Mouse (Mus musculus): ENCODE data around the gene Arf1.

DNA sequence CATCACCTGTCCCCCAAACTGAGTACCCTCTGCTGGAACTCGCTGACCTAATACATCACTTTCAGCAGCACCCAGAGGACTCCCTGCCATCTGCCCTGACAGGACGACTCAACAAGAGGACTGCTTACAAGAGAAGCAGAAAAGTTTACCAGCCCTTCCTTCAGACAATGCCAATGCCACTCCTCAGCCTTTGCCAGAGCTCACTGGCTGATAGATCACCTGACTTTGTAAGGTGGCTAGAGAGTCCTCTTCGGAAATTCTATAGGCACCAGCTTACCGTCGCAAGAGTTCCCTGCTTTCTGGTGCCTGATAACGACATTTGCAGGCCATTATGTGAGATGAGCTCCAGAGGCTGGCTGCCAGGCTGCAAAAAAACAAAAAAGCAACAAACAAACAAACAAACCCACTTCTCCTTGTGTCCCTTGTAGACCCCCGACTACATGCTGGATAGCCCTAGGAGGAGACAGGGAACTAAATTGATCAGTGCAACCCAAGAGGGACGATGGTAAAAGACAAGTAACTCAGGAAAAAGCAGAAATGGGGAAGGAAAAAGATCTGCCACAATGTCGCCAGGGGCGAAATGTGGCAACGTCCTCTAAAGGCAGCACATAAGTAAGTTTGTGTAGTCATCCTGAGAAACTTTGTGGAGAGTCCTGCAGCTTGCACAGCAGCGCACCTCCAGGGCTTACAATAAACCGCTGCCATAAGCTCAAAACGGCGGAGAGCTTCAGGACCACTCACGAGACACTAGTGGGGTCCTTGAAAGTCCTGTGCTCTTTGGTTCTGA lies 26.7 kb downstream of the Arf1 start:
- TF ChIP-seq CTCF (conservative IDR thresholded peaks at IDR 0.05 in 1 of 2, IDR thresholded peaks at IDR 0.05 in 1 of 2; ENCODE audit: low read depth in 2 of 2, low read length in 2 of 2) (no peak), RCOR1 (conservative IDR thresholded peaks at IDR 0.05; ENCODE audit: low read depth, low read length) (no peak)
